Mouse (Mus musculus): ENCODE measurements around the gene Cyp27b1.

The Cyp27b1 gene

DNA sequence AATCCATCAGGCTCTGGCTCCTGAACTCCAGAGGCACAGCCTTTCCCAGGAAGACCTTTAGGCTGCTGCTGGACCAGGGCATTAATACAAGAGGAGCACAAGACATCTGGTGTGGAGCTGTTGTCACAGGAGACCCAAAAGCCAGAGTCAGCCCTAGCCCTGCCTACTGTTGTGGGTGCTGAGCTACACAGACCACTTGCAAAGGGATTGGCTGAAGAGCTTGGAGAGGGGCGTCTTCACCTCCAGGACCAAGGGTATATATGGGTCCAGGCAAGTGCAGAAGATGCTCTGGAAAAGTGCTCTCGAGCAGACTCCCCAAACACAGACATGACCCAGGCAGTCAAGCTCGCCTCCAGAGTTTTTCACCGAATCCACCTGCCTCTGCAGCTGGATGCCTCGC, at the start of gene Cyp27b1:
TSS of gene Cyp27b1 (plus strand) at position 297 of the 400 bp plus-strand sequence.
- DNase-seq (ENCODE audit: low spot score): no peak

DNA sequence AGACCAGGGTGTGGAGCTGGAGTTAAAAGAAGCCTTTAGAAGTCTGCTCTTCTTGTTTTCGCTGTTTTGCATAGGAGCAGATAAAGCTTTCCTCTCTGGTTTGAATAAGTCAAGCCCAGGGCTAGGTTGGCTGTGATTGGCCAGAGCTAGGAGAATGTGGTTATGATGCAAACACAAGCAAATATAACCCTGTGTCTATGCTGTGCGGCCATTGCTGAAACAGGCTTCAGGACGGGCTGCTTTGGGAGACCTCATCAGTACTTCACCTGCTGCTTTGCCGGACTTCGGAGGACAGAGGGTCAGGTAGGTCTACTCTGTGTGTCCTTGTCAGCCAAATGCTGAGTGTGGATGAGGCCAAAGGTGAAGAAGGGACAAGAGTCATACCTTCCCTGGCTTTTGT, 47.5 kb upstream of the Cyp27b1 start, which contains the start of gene Avil:
TSS of gene Avil (plus strand) at position 181 of the 400 bp plus-strand sequence.
- DNase-seq (ENCODE audit: low spot score): no peak

DNA sequence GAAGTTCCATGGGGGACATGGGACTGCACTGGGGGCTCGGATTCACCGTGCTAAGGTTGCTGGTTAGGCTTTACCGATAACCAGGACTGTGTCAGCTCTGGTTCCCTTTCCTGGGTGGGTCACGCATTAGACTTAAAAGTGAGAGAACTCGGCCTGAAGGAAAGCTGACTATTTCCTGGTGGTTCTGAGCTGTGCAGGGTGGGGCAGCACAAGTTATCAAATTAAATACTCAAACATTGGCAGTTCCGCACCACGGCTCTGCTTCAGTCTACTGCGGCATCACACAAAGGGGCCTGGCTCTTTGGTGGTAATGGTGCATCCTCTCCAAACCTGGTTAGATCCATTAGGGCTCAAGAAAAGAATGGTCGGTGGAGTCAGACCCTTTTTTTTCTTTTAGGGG, 46.8 kb upstream of the Cyp27b1 start:
- no peak for DNase-seq (ENCODE audit: low spot score)

DNA sequence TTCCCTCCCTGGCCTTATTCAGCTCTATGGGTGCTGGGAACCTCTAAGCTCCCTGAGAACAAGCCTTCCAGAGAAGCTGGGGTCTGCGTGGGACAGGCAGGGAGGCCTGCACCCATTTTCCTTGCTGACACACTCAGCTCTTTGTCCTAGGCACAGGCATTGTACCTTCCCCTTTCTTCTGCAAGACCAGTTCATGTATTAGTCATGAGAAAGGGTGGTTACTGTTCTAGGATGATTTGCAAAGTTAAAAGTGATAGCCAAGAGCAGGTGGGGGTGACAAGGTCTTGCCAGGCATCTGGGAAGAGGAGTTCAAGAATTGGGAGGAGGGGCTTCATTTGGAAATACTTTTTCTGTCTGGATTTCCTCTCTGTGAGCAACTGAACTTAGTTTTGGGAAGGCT, 46.0 kb upstream of the Cyp27b1 start:
- DNase-seq (ENCODE audit: low spot score): no peak

DNA sequence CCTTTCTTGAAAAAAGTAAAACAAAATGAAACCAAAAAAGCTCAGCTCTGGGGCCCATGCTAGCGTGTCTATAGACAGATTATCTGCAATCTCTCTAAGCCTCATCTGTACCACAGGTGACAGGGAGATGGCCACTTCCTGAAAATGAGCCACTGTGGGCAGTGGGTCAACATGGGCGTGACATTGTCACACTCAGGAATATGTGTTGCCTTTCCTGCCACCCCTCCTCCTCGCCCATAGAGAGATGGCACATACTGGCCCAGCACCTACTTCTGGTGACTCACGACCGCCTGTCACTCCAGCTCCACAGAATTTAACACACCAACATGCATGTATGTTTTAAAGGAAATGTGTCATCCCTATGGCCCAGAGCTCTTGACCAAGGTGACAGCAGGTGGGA, 45.3 kb upstream of the Cyp27b1 start:
- no peak for DNase-seq (ENCODE audit: low spot score)

DNA sequence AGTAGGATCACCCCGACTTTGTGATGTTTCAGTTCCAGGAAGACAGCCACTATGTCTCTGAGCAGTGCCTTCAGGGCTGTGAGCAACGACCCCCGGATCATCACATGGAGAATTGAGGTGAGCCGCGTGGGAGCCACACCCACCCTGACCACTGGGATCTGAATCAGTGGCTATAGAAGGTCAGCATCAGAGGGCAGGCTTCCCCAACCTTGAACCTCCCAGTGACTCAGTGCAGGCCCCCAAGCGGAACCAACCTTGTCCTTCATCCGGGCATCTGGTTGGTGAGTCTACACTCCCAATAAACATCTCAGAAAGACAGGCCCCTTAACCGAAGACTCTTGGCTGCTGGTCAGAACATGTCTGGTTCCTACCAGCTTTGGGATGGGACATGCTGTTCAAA, 44.7 kb upstream of the Cyp27b1 start:
- DNase-seq (ENCODE audit: low spot score): no peak

DNA sequence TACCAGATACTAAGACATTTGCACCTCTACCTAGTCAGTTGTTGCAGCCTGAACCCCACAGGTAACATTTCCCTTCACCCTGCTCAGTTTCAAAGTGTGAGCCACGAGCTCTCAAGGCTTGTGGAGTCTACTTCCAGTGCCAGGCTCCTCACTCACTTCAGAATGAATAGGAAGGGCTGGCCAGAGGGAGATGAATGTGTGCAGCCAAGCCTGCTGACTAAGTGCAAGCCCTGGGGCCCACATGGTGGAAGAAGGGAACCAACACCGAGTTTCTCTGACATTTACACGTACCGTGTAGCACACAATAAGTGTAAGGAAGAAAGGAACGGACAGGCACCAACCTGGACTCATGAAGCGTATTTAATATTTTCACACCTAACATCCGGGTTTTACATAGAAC, 44.2 kb upstream of the Cyp27b1 start:
- DNase-seq (ENCODE audit: low spot score): no peak

DNA sequence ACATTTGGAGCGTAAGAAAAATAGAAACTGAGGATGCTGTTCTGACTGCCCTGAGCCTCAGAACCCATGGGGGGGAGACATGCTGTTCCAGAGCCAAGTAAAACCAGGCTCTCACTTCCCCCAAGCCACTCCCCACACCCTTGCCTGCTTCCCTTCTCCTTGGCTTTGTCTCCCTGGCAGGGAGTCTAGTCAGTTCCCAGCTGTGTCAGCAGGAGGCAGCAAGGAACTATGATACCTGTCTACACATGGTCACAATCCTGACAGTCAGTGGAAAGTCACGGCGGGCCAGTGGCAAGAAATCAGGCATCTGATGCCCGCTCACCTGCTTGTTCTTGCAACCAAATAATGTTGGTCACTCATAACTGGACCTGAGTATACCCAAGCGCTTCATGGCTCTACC, 31.6 kb upstream of the Cyp27b1 start:
- no peak for DNase-seq (ENCODE audit: low spot score)

DNA sequence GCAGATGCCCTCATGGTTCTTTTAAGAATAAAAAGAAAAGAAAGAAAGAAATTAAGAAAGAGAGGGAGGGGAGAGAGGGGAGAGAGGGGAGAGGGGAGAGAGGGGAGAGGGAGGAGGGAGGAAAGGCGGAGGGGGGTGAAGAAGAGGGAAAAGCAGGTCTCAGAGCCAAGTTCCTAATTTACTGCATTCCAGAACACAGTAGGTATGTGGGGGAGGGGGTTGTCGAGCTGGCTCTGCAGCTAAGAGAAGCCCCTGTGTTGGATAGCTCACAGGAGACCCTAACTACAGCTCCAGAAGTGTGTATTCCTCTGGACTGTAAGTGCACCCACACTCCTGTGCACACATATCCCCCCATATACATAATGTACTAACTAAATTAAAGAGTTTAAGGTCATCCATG, 31.0 kb upstream of the Cyp27b1 start:
- DNase-seq (ENCODE audit: low spot score): no peak

DNA sequence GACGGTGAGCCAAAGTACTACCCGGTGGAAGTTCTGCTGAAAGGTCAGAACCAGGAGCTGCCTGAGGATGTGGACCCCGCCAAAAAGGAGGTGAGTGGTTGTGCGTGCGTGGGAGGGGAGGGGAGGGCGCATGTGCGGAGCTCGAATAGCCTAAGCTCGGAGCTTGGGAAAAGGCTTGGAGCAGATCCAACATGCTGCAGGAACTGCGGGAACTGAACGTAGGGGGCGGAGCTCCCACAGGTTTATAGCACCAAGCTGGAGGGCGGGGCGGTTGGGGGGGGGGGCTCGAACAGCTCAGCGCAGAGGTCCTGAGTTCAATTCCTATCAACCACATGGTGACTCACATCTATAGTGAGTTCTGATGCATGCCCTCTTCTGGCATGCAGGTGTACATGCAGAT, 29.6 kb upstream of the Cyp27b1 start:
- no peak for DNase-seq (ENCODE audit: low spot score)

DNA sequence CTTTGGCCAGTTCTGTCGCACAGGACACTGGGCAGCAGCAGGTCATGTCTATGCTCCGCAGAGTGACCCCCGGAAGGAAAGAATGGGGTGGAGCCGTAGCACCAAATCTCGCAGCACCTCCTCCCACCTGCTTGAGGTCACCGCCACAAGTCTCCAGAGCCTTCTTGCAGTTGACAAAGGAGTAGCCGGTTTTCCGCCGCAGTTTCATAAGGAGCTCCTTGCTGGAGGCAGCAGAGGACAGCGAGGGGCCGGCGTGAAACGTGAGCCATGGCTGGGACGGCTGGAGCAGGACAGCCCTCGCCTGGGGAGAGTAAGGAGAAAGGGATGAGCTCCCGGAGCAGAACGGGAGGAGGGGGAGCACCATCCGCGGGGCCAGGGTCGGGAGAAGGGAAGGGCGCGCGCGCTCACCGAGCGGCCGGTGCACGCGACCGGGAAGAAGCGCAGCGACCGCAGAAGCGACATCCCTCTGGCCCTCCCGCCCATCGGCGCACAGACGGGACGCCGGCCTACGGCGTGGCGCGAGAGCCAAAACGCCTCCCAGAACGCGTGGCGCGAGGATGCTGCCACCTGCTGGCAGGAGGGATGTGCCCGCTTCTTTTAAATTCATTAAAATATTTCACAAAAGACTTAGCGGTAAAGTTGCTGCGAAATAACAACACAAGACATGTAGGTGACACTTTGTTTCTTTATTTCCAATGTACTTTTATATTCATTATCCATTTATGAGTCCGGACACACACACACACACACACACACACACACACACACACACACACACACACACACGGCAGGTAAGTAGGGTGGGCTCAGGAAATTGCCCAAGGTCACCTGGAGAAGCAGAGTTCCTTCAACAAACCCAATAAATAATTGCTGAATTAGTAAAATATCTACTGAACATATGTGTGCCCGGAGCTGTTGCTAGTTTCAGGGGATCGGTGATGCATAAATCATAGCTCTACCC, 17.4 kb upstream of the Cyp27b1 start, which contains the start of gene Tsfm:
TSS of gene Tsfm (minus strand) at position 505 of the 961 bp plus-strand sequence.
- peak; percentile 91 for DNase-seq (ENCODE audit: low spot score)

DNA sequence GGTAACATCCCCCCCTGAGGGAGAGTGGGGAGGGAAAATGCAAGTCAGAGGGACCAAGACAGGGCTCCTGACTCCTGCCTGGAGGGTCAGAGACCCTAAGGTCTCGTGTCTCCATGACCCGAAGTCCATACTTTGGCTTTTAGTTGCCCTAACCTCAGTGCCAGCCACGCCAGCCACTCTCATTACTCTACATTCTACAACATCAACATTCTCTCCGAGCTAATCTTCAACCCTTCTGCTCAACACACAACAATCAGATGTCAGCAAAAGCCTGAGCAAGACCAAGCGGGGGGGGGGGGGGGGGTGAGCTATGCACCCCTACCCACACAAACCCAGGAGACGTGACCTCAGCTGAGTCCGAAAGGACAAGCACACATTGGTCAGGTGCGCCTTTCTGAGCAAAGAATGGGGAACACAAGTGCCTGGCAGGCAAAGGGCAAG, 14.7 kb upstream of the Cyp27b1 start:
- no peak for DNase-seq (ENCODE audit: low spot score)

DNA sequence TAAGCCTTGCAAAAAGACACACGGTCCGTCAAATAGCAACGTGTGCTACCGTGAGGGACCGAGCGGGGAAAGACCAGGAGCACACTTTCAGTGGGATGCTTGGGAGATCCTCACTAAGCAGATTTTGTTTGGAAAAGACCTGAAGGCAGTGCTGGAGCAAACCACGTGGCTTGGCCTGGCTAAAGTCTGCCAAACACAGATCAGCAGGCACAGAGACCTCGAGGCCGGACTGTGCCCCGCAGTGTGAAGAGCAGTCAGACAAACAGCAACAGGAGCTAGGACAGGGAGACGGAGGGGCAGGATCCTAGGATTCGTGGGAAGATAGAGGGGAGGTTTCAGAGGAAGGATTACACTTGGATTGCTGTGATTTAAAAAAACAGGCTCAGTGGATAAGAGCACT, 11.8 kb upstream of the Cyp27b1 start:
- DNase-seq (ENCODE audit: low spot score): no peak

DNA sequence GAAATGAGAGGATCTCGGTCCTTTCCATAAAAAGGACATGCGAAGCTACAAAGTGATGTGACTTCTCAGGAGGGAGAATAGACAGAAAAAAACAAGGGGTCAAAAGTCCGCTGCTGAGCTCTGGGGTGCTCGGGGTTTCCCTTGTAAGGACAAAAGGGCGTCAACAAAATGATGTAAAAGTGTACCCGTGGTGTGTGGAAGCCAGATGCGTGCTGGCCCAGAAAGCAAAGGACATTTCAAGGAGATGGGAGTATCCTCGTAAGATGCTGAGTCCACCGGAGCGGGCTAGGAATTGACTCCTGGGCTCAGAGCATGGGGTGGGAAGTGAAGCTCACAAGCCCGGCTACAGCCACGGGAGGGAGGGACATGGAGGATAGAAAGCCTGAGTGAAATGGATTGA, 10.4 kb upstream of the Cyp27b1 start:
- DNase-seq (ENCODE audit: low spot score): no peak

DNA sequence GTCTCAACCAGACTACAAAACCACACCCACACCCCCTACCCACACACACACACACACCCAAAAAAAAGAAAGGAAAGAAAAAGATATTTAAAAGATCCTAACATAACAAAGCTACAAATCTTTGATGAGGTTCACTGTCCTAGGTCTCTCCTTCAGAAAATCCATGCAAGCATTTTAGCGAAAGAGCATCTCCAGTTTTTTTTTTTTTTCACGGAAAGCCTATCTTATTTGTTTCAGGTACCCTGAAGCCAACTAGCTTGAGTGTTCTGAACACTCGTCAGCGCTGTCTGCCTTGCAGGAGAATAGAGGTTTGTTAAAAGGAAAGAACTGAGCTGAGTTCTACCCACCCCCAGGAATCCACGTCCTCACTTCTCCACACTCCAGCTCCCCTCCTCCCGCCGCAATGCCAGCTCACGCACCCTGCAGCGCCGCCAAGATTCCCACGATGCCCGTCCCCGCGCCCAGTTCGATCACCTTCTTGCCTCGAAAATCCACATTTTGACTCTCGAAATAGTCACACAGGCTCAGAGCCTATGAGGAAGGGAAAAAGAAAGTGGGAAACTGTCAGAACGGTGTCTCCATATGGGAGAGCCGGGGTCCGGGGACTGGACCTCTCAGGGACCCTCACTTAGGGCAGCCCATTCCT, 7.4 kb upstream of the Cyp27b1 start:
- no peak for DNase-seq (ENCODE audit: low spot score)

DNA sequence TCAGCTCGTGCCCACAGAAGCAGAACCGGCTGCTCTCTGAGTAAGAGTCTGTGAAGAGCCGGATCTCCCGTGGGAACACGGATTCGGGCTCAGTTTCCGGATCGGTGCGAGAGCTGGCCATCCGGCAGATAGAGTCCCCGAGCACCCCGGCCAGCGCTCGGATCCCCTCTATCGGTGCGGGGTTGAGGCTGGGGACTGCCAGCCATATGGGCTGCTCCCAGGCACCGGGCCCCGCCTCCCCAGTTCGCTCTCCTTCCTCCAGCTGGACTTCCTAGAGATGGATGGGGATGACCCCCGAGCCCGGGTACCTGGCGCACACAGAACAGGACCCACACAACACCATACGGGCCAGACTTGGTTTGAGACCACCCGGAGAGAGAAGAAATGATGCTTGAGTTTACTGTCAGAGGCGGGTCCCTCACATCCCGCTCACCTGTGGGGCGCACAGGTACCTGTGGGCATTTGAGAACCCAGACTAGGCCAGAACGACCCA, 6.7 kb upstream of the Cyp27b1 start, which contains the start of the genes Mettl1 and Eef1akmt3:
TSS of gene Mettl1 (plus strand) at position 141 of the 493 bp plus-strand sequence.
TSS of gene Eef1akmt3 (minus strand) at position 240 of the 493 bp plus-strand sequence.
- DNase-seq (ENCODE audit: low spot score): no peak

DNA sequence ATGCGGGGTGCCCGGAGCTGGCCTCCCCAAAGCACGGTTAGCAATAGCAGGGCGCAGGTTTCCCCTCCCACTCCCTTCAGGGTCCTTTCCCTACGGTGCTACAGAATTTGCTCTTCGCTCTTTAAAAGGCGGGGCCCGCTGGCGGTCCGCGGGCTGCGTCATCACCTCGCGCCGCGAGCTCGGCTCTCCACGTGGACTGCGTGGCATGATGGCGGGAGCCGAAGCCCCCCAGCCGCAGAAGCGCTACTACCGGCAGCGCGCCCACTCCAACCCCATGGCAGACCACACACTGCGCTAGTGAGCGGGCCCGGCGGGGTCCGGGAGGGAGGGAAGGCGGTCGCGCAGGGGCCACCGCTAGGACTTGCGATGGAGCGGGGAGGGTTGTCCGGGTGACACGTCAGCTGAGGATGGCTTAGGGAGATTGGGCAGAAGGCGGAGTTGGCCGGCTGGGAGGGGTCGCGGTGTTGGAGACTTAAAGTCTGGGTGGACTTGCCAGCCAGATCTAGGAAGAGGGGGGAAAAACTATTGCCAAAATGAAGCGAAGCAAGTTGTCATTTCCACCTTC, 6.2 kb upstream of the Cyp27b1 start:
- DNase-seq (ENCODE audit: low spot score): peak; percentile 90

DNA sequence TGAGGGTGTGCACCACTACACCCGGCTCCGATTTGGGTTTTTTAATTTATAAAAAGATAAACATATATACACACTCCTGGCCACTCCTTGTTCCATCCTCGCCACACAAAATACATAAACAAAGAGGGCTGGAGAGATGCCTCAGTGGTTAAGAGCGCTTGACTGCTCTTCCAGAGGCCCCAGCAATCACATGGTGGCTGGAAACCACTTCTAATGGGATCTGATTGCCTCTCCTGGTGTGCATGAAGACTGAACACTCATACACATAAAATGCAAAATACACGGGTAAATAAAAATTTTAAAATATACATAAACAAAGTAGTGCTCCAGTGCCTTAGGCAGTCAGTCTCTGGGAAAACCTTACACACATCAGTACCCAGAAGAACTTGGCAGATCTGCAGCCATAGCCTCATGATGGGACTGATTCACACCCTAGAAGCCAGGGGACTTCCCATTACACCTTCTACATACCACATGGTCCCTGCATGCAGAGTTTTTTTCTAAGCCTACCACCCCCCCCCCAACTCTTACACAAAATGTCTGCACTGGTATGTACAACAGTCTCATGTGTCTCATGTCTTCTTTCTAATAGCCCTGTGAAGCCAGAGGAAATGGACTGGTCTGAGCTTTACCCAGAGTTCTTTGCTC, 5.5 kb upstream of the Cyp27b1 start:
- DNase-seq (ENCODE audit: low spot score): no peak

DNA sequence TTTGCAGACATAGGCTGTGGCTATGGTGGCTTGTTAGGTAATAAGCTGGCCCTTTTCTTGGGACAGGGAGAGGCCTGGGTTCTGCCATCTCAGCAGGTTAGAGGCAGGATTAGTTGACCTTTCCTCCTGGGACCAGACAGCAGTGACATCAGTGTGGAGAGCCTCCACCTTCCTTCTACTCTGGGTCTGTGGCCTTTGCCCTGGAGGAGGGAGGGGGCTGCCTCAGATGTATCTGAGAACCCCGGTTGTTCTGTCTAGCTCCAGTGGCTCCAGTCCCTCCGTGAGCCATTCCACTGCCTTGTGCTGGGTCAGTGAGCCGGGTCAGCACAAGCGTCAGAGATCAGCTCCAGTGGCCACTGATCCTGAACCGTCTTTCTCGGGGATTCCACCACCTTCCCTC, 4.9 kb upstream of the Cyp27b1 start:
- DNase-seq (ENCODE audit: low spot score): no peak

DNA sequence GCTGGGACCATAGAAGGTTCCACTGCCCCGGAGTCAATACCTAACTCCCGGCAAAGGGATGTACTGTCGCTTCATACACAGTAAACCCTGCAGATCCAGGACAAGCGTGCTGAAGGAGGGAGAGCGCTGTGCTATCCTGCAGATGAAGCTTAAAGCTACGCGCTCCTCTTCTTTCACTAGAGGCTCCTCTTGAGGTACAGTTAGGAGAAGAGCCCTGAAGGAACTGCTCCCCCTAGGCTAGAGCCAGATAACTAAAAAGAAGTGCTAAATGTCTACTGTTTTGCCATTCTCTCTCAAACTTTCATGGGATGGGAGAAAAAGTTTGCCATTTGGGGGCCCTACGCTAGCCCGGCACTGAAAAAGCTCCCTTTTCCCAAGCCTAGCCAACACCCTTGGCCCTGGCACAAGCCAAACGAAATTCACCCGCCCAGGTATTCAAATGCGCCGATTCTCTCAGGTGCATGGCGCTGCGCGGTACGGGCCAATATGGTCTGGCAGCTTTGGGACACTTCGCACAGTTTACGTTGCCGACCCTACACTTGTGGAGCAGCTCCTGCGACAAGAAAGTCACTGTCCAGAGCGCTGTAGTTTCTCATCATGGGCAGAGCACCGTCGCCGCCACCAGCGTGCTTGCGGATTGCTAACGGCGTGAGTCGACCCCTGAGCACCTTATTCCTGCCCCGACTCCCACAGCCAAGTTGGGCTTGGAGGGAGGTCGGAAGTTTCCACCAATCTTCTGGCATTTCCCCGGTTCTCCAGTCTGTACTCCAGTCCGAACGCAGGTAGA, 751 bp downstream of the Cyp27b1 start:
- no peak for DNase-seq (ENCODE audit: low spot score)

Measured in layer of hippocampus, adult 11-12 months (tissue).